Comparison of ENCODE assay signal across 8 mouse cellular contexts in genomic region chr1:102628061-102628460, GRCm38 (mm10).
DNase-seq lines count a peak whose midpoint lies in the region; ATAC-seq and TF ChIP-seq lines count a peak whose summit lies in the region.

No protein-coding gene starts in this region.

- no peak for TF ChIP-seq CTCF in G1E (IDR thresholded peaks at IDR 0.05; ENCODE audit: low read depth, low read length)
- no peak for TF ChIP-seq CTCF in liver, postnatal 0 days (IDR thresholded peaks at IDR 0.05; ENCODE audit: low read depth)

- H3K36me3 ChIP-seq in G1E (replicated peaks): no peaks in the 10 kb centered on the region
- H3K36me3 ChIP-seq in liver, postnatal 0 days (replicated peaks; ENCODE audit: insufficient read depth, low read length): no peaks in the 10 kb centered on the region
- no peaks in the 10 kb centered on the region for H3K36me3 ChIP-seq in neural tube, embryonic 15.5 days

- no peak overlapping the region for H3K27ac ChIP-seq in liver, postnatal 0 days (ENCODE audit: low read depth)
- no peak overlapping the region for H3K27ac ChIP-seq in neural tube, embryonic 15.5 days (replicated peaks)

- no peak overlapping the region for H3K4me2 ChIP-seq in liver, postnatal 0 days (ENCODE audit: low read depth, low read length)
- no peak overlapping the region for H3K4me2 ChIP-seq in neural tube, embryonic 15.5 days

- H3K9me3 ChIP-seq in G1E (replicated peaks): peaks cover 7% of the 10 kb centered on the region
- H3K9me3 ChIP-seq in liver, postnatal 0 days (ENCODE audit: low read length): no peaks in the 10 kb centered on the region
- H3K9me3 ChIP-seq in neural tube, embryonic 15.5 days (replicated peaks): no peaks in the 10 kb centered on the region

- peak; percentile 100 for ATAC-seq in G1E (ENCODE audit: extremely low read depth, insufficient number of reproducible peaks, low FRiP score, poor library complexity, severe bottlenecking)
- ATAC-seq in frontal cortex, adult (ENCODE audit: low TSS enrichment): peak; percentile 78; the same call in 1 of the 2 replicates
- peak; percentile 100 for ATAC-seq in liver, postnatal 0 days
- ATAC-seq in neural tube, embryonic 15.5 days (ENCODE audit: low FRiP score): peak; percentile 98

- 69% methylated on average over 7 of the region's 7 CpGs for WGBS in liver, postnatal 0 days (ENCODE audit: insufficient replicate concordance)
- 74% methylated on average over 7 of the region's 7 CpGs for WGBS in neural tube, embryonic 15.5 days

- H3K9ac ChIP-seq in liver, postnatal 0 days (replicated peaks): no peak overlapping the region
- H3K9ac ChIP-seq in neural tube, embryonic 15.5 days (replicated peaks): no peak overlapping the region

- no peak for DNase-seq in G1E (ENCODE audit: low spot score)
- DNase-seq in cerebellum, adult 8-10 months: peak; percentile 96
- DNase-seq in heart, postnatal 4 days: peak; percentile 98
- DNase-seq in layer of hippocampus, adult 18-20 months (ENCODE audit: low spot score in 2 of 2): peak; percentile 95 to 100
- DNase-seq in liver, postnatal 0 days: peak; percentile 90
- DNase-seq in thymus, adult 18-20 months: peak; percentile 78 to 81

- no peaks in the 10 kb centered on the region for H3K4me1 ChIP-seq in G1E (ENCODE audit: insufficient read depth, low read depth, low read length)
- H3K4me1 ChIP-seq in liver, postnatal 0 days (ENCODE audit: insufficient read depth): no peaks in the 10 kb centered on the region
- H3K4me1 ChIP-seq in neural tube, embryonic 15.5 days: no peaks in the 10 kb centered on the region

- no peaks in the 10 kb centered on the region for H3K27me3 ChIP-seq in G1E (ENCODE audit: insufficient read depth, low read length)
- H3K27me3 ChIP-seq in liver, postnatal 0 days (ENCODE audit: insufficient read depth, low read length): no peaks in the 10 kb centered on the region
- H3K27me3 ChIP-seq in neural tube, embryonic 15.5 days (replicated peaks): no peaks in the 10 kb centered on the region

- no peak for TF ChIP-seq EP300 in liver, postnatal 0 days (IDR thresholded peaks at IDR 0.05; ENCODE audit: low read depth)

- no peak overlapping the region for H3K4me3 ChIP-seq in G1E (ENCODE audit: low read depth, low read length)
- H3K4me3 ChIP-seq in liver, postnatal 0 days (ENCODE audit: low read depth, low read length): no peak overlapping the region
- no peak overlapping the region for H3K4me3 ChIP-seq in neural tube, embryonic 15.5 days (replicated peaks)
